Mouse (Mus musculus) ovary, postnatal 14 days (tissue): Measurements from ENCODE around the gene Aamp.
"Not testable (repeated sequence)": the region's sequence is repeated elsewhere in the genome, so short reads cannot be mapped to it uniquely, and the experiment has no call there.

ENCODE experiments used
- DNase-seq: peaks from one replicate; pipeline ENCODE4 v3.0.0; 2022; ENCODE audit warnings: low spot score

Aamp gene

GRCm38 (mm10) chr1:74284543-74285160, at the start of gene Aamp, which contains the start of gene Pnkd:
Gene Aamp, minus strand, starts transcription at chr1:74284738.
Gene Pnkd, plus strand, starts transcription at chr1:74284930.
- DNase-seq, result peak; percentile 97

- no peak for DNase-seq
These were observed 48.4 kb upstream of the Aamp start for GRCm38 (mm10) chr1:74332930-74333329.

- peak; percentile 96 for DNase-seq
These were observed 47.8 kb upstream of the Aamp start for GRCm38 (mm10) chr1:74332241-74332763.

- DNase-seq, result peak; percentile 13
These were observed 46.6 kb upstream of the Aamp start for GRCm38 (mm10) chr1:74331046-74331681.

GRCm38 (mm10) chr1:74329899-74330431, 45.4 kb upstream of the Aamp start:
- DNase-seq, result no peak

GRCm38 (mm10) chr1:74326916-74327315, 42.4 kb upstream of the Aamp start:
- not testable (repeated sequence) for DNase-seq

- no peak for DNase-seq
These were observed 36.9 kb upstream of the Aamp start for GRCm38 (mm10) chr1:74321396-74321795.

GRCm38 (mm10) chr1:74318711-74319110, 34.2 kb upstream of the Aamp start:
- DNase-seq, result no peak

- no peak for DNase-seq
These were observed 31.7 kb upstream of the Aamp start for GRCm38 (mm10) chr1:74316114-74316827.

- no peak for DNase-seq
These were observed 30.3 kb upstream of the Aamp start for GRCm38 (mm10) chr1:74314796-74315195.

GRCm38 (mm10) chr1:74313049-74313692, 28.6 kb upstream of the Aamp start:
- DNase-seq, result no peak

GRCm38 (mm10) chr1:74309767-74310166, 25.2 kb upstream of the Aamp start:
- DNase-seq, result no peak

GRCm38 (mm10) chr1:74308001-74308964, 23.7 kb upstream of the Aamp start:
- DNase-seq, result no peak

GRCm38 (mm10) chr1:74307146-74307545, 22.6 kb upstream of the Aamp start:
- DNase-seq, result no peak

- DNase-seq, result no peak
These were observed 21.0 kb upstream of the Aamp start, which contains the start of gene Tmbim1 for GRCm38 (mm10) chr1:74305522-74305921. Gene Tmbim1, minus strand, starts transcription at chr1:74305622.

- no peak for DNase-seq
These were observed 20.4 kb upstream of the Aamp start for GRCm38 (mm10) chr1:74304946-74305345.

- DNase-seq, result no peak
These were observed 19.8 kb upstream of the Aamp start for GRCm38 (mm10) chr1:74304339-74304790.

GRCm38 (mm10) chr1:74303509-74304338, 19.2 kb upstream of the Aamp start:
- DNase-seq, result peak; percentile 73

- DNase-seq, result no peak
These were observed 18.3 kb upstream of the Aamp start for GRCm38 (mm10) chr1:74302835-74303234.

GRCm38 (mm10) chr1:74302229-74302628, 17.7 kb upstream of the Aamp start:
- DNase-seq, result no peak
